Mouse (Mus musculus) adipocyte (in vitro differentiated cells): ENCODE results near the gene Trmt10c.
"Not testable (repeated sequence)": the region's sequence is repeated elsewhere in the genome, so short reads cannot be mapped to it uniquely, and the experiment has no call there.

ENCODE experiments used
- DNase-seq: peaks from one replicate; pipeline ENCODE4 v3.0.0-alpha.2; 2016; ENCODE audit warnings: low spot score

Trmt10c gene

GRCm38 (mm10) chr16:56037138-56038010 is at the start of gene Trmt10c:
Gene Trmt10c (minus strand): TSS chr16:56037819.
- DNase-seq, result peak; percentile 91

GRCm38 (mm10) chr16:56086336-56086735 is 48.7 kb upstream of the Trmt10c start:
- no peak for DNase-seq

DNA sequence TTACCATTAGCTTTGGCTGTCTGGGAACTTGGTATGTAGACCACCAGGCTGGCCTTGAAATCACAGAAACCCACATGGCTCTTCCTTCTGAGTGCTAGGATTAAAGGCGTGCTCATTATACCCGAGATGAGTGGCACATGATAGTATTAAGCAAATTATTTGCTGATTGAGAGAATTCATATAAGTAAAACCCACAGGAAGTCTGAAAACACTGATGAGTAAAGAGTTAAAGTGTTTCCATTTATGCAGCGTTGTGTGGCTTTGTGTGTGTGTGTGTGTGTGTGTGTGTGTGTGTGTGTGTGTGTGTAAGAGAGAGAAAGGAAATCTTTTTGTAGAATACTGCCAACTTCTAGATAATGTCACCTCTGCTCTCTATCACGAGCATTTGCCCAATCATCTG is 44.1 kb upstream of the Trmt10c start:
- no peak for DNase-seq

DNA sequence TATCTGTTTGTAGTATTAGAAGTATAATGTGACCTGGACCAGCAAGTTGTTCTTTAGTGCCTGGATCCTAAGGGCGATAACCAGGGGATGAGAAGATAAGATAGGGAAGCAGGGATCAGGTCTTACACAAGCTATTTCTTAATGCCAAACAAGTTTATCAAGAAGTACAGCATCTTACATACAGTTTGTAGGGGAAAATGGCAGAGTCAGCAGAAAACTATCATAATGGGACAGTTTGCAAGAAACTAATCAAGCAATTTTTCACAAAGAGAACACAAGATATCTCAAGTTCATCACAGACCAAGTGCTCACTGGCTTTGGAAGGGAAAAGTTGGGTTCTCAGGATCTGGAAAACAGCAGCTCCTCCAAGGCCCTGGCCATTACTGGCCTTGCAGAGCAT is 41.8 kb upstream of the Trmt10c start:
- no peak for DNase-seq

GRCm38 (mm10) chr16:56076121-56076869 is 38.7 kb upstream of the Trmt10c start:
- DNase-seq, result peak; percentile 44

- peak; percentile 96 for DNase-seq
Observed at GRCm38 (mm10) chr16:56075222-56076111, 37.8 kb upstream of the Trmt10c start.

DNA sequence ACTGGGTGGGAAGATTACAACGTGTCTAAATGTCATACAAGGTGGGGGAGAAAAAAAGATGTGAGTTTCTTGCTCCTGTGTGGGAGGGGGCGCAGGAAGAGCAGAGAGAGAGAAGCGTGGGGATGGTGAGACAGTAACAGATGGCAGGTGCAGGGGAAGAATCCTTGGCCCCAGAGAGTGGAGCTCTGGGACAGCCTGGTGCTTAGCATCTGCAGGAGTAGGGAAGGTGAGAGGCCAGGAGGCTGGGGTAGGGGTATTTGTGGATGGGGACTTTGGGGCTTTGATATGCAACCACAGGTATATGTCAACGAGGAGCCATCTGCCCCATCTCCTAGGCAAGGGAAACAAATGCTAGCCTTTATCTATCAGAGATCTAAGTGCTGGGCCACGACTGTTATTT is 36.9 kb upstream of the Trmt10c start:
- DNase-seq, result no peak

- no peak for DNase-seq
Observed at GRCm38 (mm10) chr16:56074122-56074521, 36.5 kb upstream of the Trmt10c start.

DNA sequence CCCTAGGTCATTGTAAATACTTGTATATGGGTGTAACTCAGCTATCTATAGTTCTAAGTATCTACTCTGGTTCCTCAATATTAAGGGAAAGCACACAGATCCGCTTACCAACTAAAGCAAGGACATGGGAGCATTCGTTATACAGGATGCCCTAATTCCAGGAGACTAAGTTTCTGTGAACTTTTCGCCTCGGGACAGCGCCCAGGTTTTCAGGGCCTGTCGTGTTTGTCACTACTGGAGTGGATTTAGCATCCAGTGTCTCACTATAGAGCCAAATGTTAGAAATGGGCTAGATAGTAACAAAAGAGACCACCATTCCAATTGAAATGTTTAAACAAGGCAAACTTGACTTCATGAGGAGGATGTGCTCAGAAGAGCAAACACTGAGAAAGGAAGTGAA is 35.5 kb upstream of the Trmt10c start:
- DNase-seq, result not testable (repeated sequence)

DNA sequence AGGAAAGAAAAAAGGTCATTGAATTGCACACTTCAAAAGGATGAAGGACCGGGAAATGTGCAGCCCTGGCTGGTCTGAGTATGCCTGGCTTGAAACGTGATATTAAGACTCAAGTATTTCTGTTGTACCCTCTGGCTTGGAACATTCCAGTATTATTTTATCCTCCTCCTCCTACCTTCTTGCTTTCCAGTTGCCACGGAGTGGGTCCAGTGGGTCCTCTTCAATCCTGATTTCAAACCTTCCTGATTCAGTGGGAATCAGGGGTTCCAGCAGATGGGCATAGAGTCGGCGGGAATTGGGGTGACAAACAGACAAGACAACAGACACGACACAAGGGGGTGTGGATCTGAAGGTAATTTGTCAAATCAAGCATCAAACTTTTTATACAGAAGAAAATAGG is 34.9 kb upstream of the Trmt10c start:
- DNase-seq, result no peak

GRCm38 (mm10) chr16:56071317-56072232 is 34.0 kb upstream of the Trmt10c start:
- no peak for DNase-seq

- DNase-seq, result no peak
Observed at GRCm38 (mm10) chr16:56068523-56069070, 31.0 kb upstream of the Trmt10c start.

DNA sequence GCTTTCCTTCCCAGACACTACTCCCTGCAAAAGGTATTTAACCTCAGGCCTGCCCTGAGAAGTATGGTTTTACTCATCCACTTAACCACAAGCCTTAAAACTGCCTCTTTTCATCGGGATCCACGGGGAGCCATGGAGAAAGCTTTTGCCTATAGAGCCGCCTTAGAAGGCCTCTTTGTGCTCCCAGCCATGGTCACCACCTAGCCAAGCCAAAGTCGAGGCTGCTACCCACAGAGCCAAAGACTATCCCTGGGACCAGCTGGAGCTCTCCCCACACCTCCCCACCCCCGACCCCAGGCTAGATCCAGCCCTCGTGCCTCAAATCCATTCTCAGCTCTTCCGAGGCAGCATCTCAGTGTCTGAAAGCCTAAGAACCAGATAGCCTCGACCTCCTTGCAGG is 28.5 kb upstream of the Trmt10c start:
- no peak for DNase-seq

DNA sequence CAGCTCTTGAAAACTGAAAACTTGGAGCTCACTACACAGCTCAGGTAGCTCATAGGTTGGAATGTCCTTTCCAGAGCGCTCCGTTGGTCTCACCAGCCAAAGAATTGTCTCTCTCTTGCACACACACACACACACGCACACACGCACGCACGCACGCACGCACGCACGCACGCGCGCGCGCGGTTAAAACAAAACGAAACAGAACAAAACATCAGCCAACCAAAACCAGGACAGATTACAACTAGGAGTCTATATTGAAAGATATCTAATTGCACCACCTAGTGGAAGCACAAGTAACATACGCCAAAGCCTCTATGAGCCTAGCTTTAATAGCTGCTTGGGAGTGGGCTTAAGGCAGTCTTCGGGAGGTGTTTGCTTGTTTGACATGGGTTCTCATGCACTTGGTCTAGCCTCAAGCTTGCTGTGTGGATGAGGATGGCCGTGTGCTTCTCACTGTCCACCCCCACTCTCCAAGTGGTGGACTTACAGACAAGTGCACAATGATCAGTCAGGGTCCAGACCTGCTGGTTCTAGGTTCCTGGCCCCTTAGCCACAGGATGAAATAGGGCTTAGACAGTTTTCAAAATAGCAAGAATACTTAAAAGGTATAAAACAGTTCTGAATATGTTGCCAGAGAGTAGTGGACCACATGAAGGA is 26.8 kb upstream of the Trmt10c start:
- peak; percentile 73 for DNase-seq

DNA sequence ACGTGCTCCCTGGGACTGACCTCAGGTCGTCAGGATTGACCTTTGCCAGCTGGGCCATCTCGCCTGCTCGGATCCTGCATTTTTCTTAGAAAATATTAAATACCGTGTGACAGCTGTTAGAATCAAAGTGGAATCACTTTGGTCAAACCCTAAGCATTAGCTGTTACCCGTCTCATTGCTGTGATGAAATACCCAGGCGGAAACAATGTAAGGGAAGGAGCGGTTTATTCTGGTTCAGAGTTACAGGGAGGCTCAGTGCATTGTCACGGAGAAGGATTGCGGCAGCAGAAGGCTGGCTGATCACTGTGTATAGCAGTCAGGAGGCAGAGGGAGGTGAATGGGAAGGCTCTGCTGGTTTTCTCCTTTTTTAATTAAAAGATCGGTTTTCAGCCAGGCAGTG is 25.4 kb upstream of the Trmt10c start:
- DNase-seq, result no peak

GRCm38 (mm10) chr16:56061995-56062594 is 24.5 kb upstream of the Trmt10c start:
- no peak for DNase-seq

DNA sequence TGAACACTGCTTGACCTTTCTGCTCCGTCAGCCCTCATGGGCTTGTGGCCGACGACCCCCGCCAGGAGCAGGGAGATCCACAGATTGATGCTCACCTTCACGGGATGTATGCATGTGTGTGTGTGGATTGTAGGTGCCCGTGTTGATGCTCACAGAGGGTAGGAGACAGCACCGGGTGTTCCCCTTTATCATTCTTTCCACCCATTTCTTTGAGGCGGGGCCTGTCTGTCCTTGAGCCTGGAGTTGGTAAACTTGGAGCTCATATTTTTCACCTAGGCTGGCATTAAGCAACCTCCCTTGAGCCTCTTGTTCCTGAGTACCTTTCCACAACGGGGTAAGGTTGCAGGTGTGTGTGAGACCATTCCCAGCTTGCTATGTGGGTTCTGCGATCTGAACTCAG is 20.5 kb upstream of the Trmt10c start:
- no peak for DNase-seq

DNA sequence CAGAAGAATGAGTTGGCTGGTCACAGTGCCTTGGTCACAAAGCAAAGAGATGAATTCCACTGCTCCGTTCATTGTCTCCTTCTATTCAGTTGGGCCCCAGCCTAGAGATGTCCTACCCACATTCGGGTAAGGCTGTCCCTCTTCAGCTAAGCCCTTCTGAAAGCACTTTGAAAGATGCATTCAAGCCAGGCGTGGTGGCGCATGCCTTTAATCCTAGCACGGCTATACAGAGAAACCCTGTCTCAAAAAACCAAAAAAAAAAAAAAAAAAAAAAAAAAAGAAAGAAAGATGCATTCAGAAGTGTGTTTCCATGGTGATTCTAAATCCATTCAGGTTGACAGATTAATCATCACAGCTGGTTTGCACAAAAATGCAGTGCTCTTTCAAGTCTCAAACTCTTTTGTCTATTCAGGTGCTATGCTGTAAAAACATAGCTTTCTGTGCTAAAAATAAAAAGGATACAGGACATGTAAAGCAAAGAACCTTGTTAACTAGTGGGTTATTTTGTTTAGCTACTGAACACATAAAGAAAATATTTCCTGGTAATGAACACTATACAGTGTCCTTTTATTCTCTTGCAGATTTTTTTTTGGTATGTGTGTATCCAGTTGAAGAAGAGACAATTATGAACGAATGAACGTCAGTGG is 19.4 kb upstream of the Trmt10c start:
- no peak for DNase-seq

DNA sequence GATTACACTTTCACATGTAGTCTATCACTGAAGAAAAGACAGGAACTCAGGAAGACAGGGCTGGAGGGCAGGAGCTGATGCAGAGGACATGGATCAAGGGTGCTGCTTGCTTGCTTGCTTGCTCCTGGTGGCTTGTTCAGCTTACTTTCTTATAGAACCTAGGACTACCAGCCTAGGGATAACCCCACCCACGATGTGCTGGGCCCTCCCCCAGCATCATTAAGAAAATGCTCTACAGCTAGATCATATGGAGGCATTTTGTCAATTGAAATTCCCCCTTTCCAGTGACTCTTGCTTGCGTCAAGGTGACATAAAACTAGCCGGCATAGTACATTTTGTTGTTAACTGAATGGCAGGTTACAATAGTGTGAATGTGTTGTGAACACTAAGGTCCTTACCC is 18.3 kb upstream of the Trmt10c start:
- DNase-seq, result no peak
